Mouse (Mus musculus): ENCODE results near the gene Fbln1. TPM values are rescaled to one million over a fixed set of nuclear protein-coding genes. Genes with fewer than 3 reads are reported as not detected.

The Fbln1 gene
- polyA plus RNA-seq, 1 experiment from 2014 or later: 7.0 TPM

DNA sequence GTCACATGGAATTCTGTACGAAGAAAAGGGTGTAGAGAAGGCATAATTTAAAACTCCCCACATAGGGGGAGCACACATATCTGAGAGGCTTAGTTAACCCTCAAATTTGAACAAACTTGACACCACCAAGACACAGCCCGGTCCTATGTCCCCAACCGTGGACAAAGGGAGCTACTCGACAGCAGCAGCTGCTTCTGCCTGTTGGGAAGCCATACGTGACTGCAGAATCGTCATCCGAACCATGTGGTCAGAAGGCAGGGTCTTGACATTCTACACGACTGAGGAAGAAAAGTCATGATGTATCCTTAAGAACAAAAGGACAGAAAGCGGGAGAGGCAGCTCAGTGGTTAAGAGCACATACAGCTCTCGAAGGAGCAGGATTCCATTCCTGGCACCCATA, 31.7 kb upstream of the Fbln1 start:
- no peak overlapping the region for H3K27ac ChIP-seq (ENCODE audit: low read length)
- no peaks in the 10 kb centered on the region for H3K36me3 ChIP-seq (ENCODE audit: control insufficient read depth, insufficient read depth)
- 70% methylated on average over 10 of the region's 10 CpGs for WGBS (ENCODE audit: insufficient replicate concordance)
- H3K4me3 ChIP-seq (ENCODE audit: low read depth, low read length): no peak overlapping the region
- H3K4me1 ChIP-seq (ENCODE audit: control insufficient read depth, low read depth, low read length): no peaks in the 10 kb centered on the region
- no peaks in the 10 kb centered on the region for H3K9me3 ChIP-seq (replicated peaks; ENCODE audit: control insufficient read depth, low read length)
- H3K4me2 ChIP-seq (ENCODE audit: low read depth, low read length): no peak overlapping the region
- no peak overlapping the region for H3K9ac ChIP-seq (ENCODE audit: low read depth, low read length)
- ATAC-seq (ENCODE audit: low read depth): no peak
- no peaks in the 10 kb centered on the region for H3K27me3 ChIP-seq (ENCODE audit: control insufficient read depth, insufficient read depth, low read depth, low read length)

DNA sequence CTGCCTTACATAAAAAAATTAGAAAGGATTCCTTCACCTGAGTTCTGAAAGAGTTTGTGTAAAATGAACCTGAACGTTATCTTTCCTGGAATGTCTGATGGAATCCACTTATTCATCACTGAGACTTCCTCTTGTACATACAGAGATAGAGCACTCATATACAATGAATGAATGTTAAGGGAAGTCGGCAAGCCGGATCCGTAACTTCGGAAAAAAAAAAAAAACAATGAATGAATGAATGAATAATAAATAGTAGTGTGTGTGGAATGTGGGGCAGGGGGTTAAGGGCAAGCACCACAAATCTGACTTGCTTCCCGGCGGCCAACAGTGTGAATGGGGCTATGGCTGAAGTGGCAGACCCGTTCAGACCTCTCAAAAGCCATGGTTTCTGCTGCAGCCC, 28.2 kb upstream of the Fbln1 start:
- H3K4me3 ChIP-seq (ENCODE audit: low read depth, low read length): no peak overlapping the region
- no peaks in the 10 kb centered on the region for H3K36me3 ChIP-seq (ENCODE audit: control insufficient read depth, insufficient read depth)
- no peaks in the 10 kb centered on the region for H3K27me3 ChIP-seq (ENCODE audit: control insufficient read depth, insufficient read depth, low read depth, low read length)
- WGBS (ENCODE audit: insufficient replicate concordance): 65% methylated on average over 8 of the region's 8 CpGs
- H3K27ac ChIP-seq (ENCODE audit: low read length): no peak overlapping the region
- no peak overlapping the region for H3K9ac ChIP-seq (ENCODE audit: low read depth, low read length)
- ATAC-seq (ENCODE audit: low read depth): peak; percentile 45; the same call in 1 of the 2 replicates
- H3K9me3 ChIP-seq (replicated peaks; ENCODE audit: control insufficient read depth, low read length): no peaks in the 10 kb centered on the region
- H3K4me1 ChIP-seq (ENCODE audit: control insufficient read depth, low read depth, low read length): no peaks in the 10 kb centered on the region
- no peak overlapping the region for H3K4me2 ChIP-seq (ENCODE audit: low read depth, low read length)

DNA sequence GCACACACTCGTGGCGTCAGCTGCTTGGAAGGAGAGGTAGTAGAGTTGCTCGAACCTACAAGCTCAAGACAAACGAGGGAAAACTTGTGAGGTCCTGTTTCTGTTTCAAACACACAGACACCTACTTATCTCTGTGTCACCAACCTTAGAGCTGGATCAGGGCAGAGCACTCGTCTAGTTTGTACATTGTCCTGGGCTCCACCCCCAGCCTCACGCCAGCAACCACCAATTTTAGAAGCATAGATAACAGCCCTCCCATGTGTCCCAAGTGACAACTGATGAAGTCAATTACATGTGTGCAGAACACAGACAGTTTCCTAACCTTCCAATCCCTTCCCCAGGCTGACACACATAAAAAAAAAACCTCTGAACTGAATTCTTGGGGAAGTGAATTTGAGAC, 27.6 kb upstream of the Fbln1 start:
- Histone ChIP-seq H3K27me3 (ENCODE audit: control insufficient read depth, insufficient read depth, low read depth, low read length) (no peaks in the 10 kb centered on the region), H3K9ac (ENCODE audit: low read depth, low read length) (no peak overlapping the region), H3K9me3 (replicated peaks; ENCODE audit: control insufficient read depth, low read length) (no peaks in the 10 kb centered on the region), H3K27ac (ENCODE audit: low read length) (no peak overlapping the region), H3K4me3 (ENCODE audit: low read depth, low read length) (no peak overlapping the region), H3K36me3 (ENCODE audit: control insufficient read depth, insufficient read depth) (no peaks in the 10 kb centered on the region), H3K4me1 (ENCODE audit: control insufficient read depth, low read depth, low read length) (no peaks in the 10 kb centered on the region), H3K4me2 (ENCODE audit: low read depth, low read length) (no peak overlapping the region)
- ATAC-seq (ENCODE audit: low read depth): no peak
- 38% methylated on average over 6 of the region's 6 CpGs for WGBS (ENCODE audit: insufficient replicate concordance)

DNA sequence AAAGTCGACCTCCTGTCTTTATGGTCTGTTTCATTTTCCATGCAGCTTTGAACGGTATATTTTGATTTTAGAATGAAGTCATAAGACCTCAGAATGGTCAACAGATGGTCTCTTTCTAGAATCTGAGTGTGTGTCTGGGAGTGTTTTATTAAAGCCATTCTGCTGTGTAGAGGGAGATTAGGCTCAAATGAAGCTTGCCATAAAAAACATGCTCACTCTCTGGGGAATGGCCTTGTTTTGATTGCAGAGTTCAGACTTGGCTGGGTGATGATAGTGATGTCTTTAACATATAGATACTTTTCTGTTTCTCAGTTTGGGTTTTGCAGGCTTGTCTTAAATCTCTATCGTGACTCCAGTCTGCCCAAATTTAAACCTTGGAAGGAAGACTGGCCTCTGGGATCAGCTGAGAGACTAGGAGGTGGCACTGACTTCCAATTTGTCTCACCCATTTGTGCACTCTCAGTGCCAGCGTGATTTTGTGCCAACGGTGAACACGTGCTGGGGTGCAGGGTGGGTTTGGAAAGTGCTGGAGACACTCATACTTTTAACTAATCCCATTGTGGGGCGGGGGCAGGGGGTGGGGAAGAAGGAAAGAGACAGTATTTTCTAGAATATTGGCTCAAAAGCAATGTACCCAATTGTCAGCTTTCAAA, 26.1 kb upstream of the Fbln1 start:
- ATAC-seq (ENCODE audit: low read depth): no peak
- Histone ChIP-seq H3K36me3 (ENCODE audit: control insufficient read depth, insufficient read depth) (no peaks in the 10 kb centered on the region), H3K27me3 (ENCODE audit: control insufficient read depth, insufficient read depth, low read depth, low read length) (no peaks in the 10 kb centered on the region), H3K9me3 (replicated peaks; ENCODE audit: control insufficient read depth, low read length) (no peaks in the 10 kb centered on the region), H3K27ac (ENCODE audit: low read length) (no peak overlapping the region), H3K4me2 (ENCODE audit: low read depth, low read length) (no peak overlapping the region), H3K9ac (ENCODE audit: low read depth, low read length) (no peak overlapping the region), H3K4me1 (ENCODE audit: control insufficient read depth, low read depth, low read length) (no peaks in the 10 kb centered on the region), H3K4me3 (ENCODE audit: low read depth, low read length) (no peak overlapping the region)
- WGBS (ENCODE audit: insufficient replicate concordance): 58% methylated on average over 7 of the region's 7 CpGs

DNA sequence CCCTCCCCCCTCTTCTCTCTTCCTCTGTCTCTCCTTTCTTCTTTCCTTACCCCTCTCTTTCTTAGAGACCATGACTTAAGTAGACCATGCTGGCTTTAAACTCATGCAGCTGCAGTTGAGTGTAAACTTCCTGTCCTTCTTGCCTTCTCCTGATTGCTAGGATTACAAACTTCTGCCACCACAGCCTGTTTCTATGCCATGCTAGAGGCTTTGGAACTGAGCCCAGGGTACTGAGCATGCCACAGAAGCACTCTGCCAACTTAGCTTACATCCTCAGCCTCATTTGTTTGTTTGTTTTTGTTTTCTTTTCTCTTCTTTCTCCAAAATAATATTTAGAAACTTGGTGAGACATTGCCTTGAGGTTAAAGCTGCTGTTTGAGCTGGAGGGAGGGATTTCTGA, 25.4 kb upstream of the Fbln1 start:
- no peaks in the 10 kb centered on the region for H3K27me3 ChIP-seq (ENCODE audit: control insufficient read depth, insufficient read depth, low read depth, low read length)
- ATAC-seq (ENCODE audit: low read depth): no peak
- no peak overlapping the region for H3K4me3 ChIP-seq (ENCODE audit: low read depth, low read length)
- H3K36me3 ChIP-seq (ENCODE audit: control insufficient read depth, insufficient read depth): no peaks in the 10 kb centered on the region
- no peak overlapping the region for H3K27ac ChIP-seq (ENCODE audit: low read length)
- no peaks in the 10 kb centered on the region for H3K9me3 ChIP-seq (replicated peaks; ENCODE audit: control insufficient read depth, low read length)
- no peaks in the 10 kb centered on the region for H3K4me1 ChIP-seq (ENCODE audit: control insufficient read depth, low read depth, low read length)
- no peak overlapping the region for H3K9ac ChIP-seq (ENCODE audit: low read depth, low read length)
- H3K4me2 ChIP-seq (ENCODE audit: low read depth, low read length): no peak overlapping the region

DNA sequence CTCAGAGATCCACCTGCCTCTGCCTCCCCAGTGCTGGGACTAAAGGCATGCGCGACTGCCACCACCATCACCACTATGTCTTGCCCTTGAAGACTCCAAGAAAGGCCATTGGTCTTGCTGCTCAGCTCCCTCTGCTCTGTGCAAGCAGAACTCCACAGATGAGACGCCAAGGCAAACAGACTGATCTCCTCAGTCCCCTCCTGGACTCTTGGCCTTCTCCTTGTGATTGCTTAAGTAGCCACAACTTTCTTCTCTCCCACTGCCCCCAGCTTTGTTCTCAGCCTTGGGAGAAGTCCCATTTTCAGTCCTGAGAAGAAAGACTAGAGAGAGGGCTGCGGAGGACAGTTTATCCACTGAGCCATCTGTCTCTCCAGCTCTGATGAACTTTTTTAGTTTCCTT, 23.7 kb upstream of the Fbln1 start:
- Histone ChIP-seq H3K4me2 (ENCODE audit: low read depth, low read length) (no peak overlapping the region), H3K27me3 (ENCODE audit: control insufficient read depth, insufficient read depth, low read depth, low read length) (no peaks in the 10 kb centered on the region), H3K36me3 (ENCODE audit: control insufficient read depth, insufficient read depth) (no peaks in the 10 kb centered on the region), H3K9me3 (replicated peaks; ENCODE audit: control insufficient read depth, low read length) (no peaks in the 10 kb centered on the region), H3K4me3 (ENCODE audit: low read depth, low read length) (no peak overlapping the region), H3K4me1 (ENCODE audit: control insufficient read depth, low read depth, low read length) (no peaks in the 10 kb centered on the region), H3K9ac (ENCODE audit: low read depth, low read length) (no peak overlapping the region), H3K27ac (ENCODE audit: low read length) (no peak overlapping the region)
- ATAC-seq (ENCODE audit: low read depth): no peak
- 64% methylated on average over 4 of the region's 4 CpGs for WGBS (ENCODE audit: insufficient replicate concordance)

DNA sequence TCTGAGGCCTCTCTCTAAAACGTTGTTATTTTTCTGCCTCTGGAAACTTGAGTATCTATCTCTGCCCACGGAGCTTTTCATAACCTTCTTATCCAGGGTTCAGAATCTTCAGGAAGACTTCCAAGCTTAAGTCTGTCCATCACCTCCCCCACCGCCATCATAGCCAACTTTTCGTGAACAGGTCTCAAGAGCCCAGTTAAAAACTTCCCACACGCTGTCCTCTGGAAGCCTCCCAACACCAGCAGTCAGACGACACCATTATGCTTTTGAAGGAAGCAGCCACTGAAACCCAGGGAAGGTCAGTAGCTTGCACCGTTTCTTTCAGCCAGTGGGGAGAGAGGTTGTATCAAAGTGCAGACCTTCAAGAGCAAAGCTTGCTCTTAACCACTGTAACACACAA, 18.8 kb upstream of the Fbln1 start:
- WGBS (ENCODE audit: insufficient replicate concordance): 58% methylated on average over 7 of the region's 7 CpGs
- ATAC-seq (ENCODE audit: low read depth): no peak

DNA sequence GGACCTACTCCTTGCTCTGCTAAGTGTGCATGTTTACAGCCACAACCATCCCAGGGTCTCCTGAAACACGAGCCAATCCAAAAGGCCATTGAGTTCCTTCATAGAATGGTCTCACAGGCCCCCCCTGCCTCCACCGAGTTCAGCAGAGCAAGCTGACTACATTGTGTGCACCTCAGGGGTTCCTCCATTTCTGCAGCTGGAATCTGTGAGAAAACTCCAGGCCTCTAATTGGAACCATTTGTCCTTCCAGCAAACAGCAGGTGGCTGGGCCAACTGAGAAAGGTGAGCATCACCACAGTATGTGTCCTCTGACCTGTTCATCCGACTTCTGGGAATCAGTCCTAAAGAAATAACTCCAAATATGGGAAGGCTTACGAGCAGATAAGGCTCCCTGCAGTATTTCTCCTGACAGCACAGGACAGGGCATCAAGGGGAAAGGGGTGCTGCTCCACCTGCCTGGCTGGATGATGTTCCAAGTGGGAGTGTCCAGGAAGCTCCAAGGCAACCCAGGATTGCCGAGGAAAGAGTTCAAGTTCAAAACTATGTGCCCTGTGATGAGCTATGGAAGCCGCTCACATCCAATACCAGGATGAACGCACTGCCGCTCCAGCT, 17.5 kb upstream of the Fbln1 start:
- H3K4me1 ChIP-seq (ENCODE audit: control insufficient read depth, low read depth, low read length): no peaks in the 10 kb centered on the region
- no peaks in the 10 kb centered on the region for H3K27me3 ChIP-seq (ENCODE audit: control insufficient read depth, insufficient read depth, low read depth, low read length)
- H3K9ac ChIP-seq (ENCODE audit: low read depth, low read length): no peak overlapping the region
- H3K27ac ChIP-seq (ENCODE audit: low read length): no peak overlapping the region
- H3K9me3 ChIP-seq (replicated peaks; ENCODE audit: control insufficient read depth, low read length): no peaks in the 10 kb centered on the region
- H3K4me3 ChIP-seq (ENCODE audit: low read depth, low read length): no peak overlapping the region
- 42% methylated on average over 8 of the region's 8 CpGs for WGBS (ENCODE audit: insufficient replicate concordance)
- no peak for ATAC-seq (ENCODE audit: low read depth)
- H3K4me2 ChIP-seq (ENCODE audit: low read depth, low read length): no peak overlapping the region
- no peaks in the 10 kb centered on the region for H3K36me3 ChIP-seq (ENCODE audit: control insufficient read depth, insufficient read depth)

More for the DNA sequence above, 18.8 kb upstream of the Fbln1 start:
- no peaks in the 10 kb centered on the region for H3K4me1 ChIP-seq (ENCODE audit: control insufficient read depth, low read depth, low read length)
- H3K9me3 ChIP-seq (replicated peaks; ENCODE audit: control insufficient read depth, low read length): no peaks in the 10 kb centered on the region
- H3K36me3 ChIP-seq (ENCODE audit: control insufficient read depth, insufficient read depth): no peaks in the 10 kb centered on the region
- H3K4me3 ChIP-seq (ENCODE audit: low read depth, low read length): no peak overlapping the region
- H3K9ac ChIP-seq (ENCODE audit: low read depth, low read length): no peak overlapping the region
- no peak overlapping the region for H3K27ac ChIP-seq (ENCODE audit: low read length)
- no peaks in the 10 kb centered on the region for H3K27me3 ChIP-seq (ENCODE audit: control insufficient read depth, insufficient read depth, low read depth, low read length)
- no peak overlapping the region for H3K4me2 ChIP-seq (ENCODE audit: low read depth, low read length)

DNA sequence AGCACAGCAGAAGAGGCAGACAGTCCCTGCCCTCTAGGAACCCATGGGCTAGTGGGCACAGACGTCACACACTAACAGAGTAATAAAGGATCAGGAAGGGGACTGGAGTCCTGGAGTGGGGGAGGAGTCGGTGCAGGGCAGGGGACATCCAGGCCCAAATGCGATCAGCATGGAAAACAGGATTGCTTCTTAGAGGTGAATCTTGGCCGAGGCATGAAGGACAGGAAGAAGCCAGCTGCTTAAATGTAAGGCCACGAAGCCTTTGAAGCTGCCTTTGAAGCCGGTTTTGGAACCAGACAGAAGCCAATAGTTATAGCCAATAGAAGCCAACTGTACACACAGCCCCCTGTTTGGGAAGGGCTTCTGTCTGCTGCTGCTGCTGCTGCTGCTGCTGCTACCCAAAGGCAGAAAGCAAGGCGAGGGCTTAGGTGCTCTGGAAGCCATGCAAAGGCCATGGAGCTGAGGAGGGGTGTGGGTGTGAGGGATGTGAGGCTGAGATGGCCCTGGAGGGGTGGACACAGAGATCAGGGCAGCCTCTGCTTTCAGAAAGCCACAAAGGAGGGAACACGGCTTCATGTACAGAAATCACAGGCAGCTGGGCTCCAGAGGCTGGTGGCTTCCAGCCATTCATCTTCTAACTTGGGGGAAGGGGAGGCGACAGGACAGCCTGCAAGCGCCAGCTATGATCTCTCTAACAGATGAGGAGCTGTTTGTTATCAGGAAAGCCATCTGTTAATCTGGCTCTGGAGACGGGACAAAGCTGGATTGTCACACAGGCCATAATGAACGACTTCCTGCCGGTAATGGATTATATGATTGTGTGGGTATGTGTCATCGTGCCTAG, 5.1 kb upstream of the Fbln1 start:
- ATAC-seq (ENCODE audit: low read depth): no peak
- H3K4me2 ChIP-seq (ENCODE audit: low read depth, low read length): no peak overlapping the region
- H3K27me3 ChIP-seq (ENCODE audit: control insufficient read depth, insufficient read depth, low read depth, low read length): no peaks in the 10 kb centered on the region; the same call in none of the 2 replicates
- no peaks in the 10 kb centered on the region for H3K9me3 ChIP-seq (replicated peaks; ENCODE audit: control insufficient read depth, low read length)
- no peaks in the 10 kb centered on the region for H3K36me3 ChIP-seq (ENCODE audit: control insufficient read depth, insufficient read depth)
- no peak overlapping the region for H3K9ac ChIP-seq (ENCODE audit: low read depth, low read length)
- H3K27ac ChIP-seq (ENCODE audit: low read length): no peak overlapping the region
- no peak overlapping the region for H3K4me3 ChIP-seq (ENCODE audit: low read depth, low read length)
- 32% methylated on average over 14 of the region's 14 CpGs for WGBS (ENCODE audit: insufficient replicate concordance)
- H3K4me1 ChIP-seq (ENCODE audit: control insufficient read depth, low read depth, low read length): no peaks in the 10 kb centered on the region
